Mouse (Mus musculus) Muller cell, postnatal 12 days (primary cell): ENCODE measurements around the gene 2010111I01Rik.
"Not testable (repeated sequence)": the region's sequence is repeated elsewhere in the genome, so short reads cannot be mapped to it uniquely, and the experiment has no call there.

Experiments
- DNase-seq: peaks from one replicate; pipeline ENCODE4 v3.0.0-alpha.2; 2015; ENCODE audit errors: inconsistent ontology term

Gene 2010111I01Rik

GRCm38 (mm10) chr13:63315111-63315510 is 350.4 kb downstream of the 2010111I01Rik start:
- not testable (repeated sequence) for DNase-seq

- DNase-seq = no peak
These were observed 351.1 kb downstream of the 2010111I01Rik start for GRCm38 (mm10) chr13:63315777-63316176.

GRCm38 (mm10) chr13:63316407-63316806 is 351.7 kb downstream of the 2010111I01Rik start:
- no peak for DNase-seq

- DNase-seq = no peak
These were observed 353.0 kb downstream of the 2010111I01Rik start for GRCm38 (mm10) chr13:63317681-63318104.

- no peak for DNase-seq
These were observed 355.1 kb downstream of the 2010111I01Rik start for GRCm38 (mm10) chr13:63319814-63320213.

- no peak for DNase-seq
These were observed 357.0 kb downstream of the 2010111I01Rik start for GRCm38 (mm10) chr13:63321689-63322088.

GRCm38 (mm10) chr13:63322756-63323155 is 358.1 kb downstream of the 2010111I01Rik start:
- DNase-seq = no peak

- DNase-seq = peak; percentile 91
These were observed 358.8 kb downstream of the 2010111I01Rik start for GRCm38 (mm10) chr13:63323286-63324075.

- no peak for DNase-seq
These were observed 359.6 kb downstream of the 2010111I01Rik start for GRCm38 (mm10) chr13:63324311-63324710.

GRCm38 (mm10) chr13:63324978-63325848 is 360.5 kb downstream of the 2010111I01Rik start:
- DNase-seq = peak; percentile 88

- DNase-seq = no peak
These were observed 361.3 kb downstream of the 2010111I01Rik start for GRCm38 (mm10) chr13:63326015-63326414.

GRCm38 (mm10) chr13:63330236-63330860 is 365.7 kb downstream of the 2010111I01Rik start:
- DNase-seq = peak; percentile 82

- DNase-seq = no peak
These were observed 366.7 kb downstream of the 2010111I01Rik start for GRCm38 (mm10) chr13:63331379-63331778.

- DNase-seq = no peak
These were observed 368.0 kb downstream of the 2010111I01Rik start for GRCm38 (mm10) chr13:63332576-63333300.

GRCm38 (mm10) chr13:63335421-63336134 is 370.9 kb downstream of the 2010111I01Rik start:
- no peak for DNase-seq

GRCm38 (mm10) chr13:63336335-63336734 is 371.6 kb downstream of the 2010111I01Rik start:
- peak; percentile 67 for DNase-seq

- no peak for DNase-seq
These were observed 372.7 kb downstream of the 2010111I01Rik start for GRCm38 (mm10) chr13:63337239-63337960.

GRCm38 (mm10) chr13:63339946-63340345 is 375.3 kb downstream of the 2010111I01Rik start:
- DNase-seq = no peak

- no peak for DNase-seq
These were observed 378.1 kb downstream of the 2010111I01Rik start for GRCm38 (mm10) chr13:63342781-63343180.

GRCm38 (mm10) chr13:63344481-63344880 is 379.8 kb downstream of the 2010111I01Rik start:
- no peak for DNase-seq
